Mouse (Mus musculus) CD4-positive, CD25-positive, alpha-beta regulatory T cell, adult 9 weeks (primary cell): Measurements from ENCODE around the gene Dnpep. TPM values are rescaled to one million over a fixed set of nuclear protein-coding genes. Genes with fewer than 3 reads are reported as not detected.

Experiments used
- polyA plus RNA-seq: library from polyadenylated mRNA; unstranded; fragments of 100-300 nt; shearing (Covaris generic); gene quantifications from one replicate; pipeline ENCODE4 v1.2.1, GENCODE M21; 2017

Gene Dnpep
- polyA plus RNA-seq, result 88.1 TPM

DNA sequence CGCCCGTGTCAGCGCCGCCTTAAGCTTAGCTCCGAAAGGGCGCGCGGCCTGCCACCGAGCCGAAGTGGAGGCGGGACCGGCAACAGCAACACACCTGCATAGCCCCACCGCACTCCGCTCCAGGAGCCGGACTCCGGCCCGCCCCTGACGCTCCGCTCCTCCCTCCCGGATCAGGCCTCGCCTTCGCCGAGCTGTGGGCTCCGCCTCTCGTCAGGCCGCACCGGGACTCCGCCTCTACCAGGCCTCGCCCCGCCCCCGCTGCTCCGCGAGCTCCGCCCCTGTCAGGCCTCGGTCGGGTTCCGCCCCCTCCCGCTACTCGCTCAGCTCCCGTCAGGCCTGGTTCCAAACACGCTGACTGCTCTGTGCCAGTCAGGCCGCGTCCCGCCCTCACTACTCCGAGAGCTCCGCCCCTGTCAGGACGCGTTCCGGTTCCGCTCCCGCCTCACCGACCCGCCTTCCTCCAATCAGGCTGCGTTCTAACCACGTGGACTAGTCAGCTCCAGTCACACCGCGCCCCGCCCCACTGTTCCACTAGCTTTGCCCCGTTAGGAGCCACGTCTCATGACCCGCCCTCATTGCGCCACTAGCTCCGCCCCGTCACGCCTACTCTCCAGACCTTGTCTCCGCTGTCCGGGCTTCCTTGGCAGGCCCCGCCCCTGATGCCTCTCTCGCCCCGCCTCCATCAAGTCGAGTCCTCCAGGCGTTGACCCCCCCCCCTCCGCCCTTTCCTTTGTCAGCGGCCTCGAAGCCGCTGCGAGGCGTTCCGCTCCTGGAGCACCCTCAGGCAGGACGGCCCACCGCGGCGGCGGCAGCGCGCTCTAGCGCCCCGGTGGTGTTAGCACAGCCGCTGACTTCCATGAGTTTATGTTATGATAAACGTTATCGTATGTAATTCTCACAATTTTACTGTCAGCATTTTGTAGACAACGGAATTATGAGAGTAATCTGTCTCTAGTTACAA is at the start of gene Dnpep:
Gene Dnpep, minus strand, starts transcription at position 750 of the 961 bp plus-strand sequence.

DNA sequence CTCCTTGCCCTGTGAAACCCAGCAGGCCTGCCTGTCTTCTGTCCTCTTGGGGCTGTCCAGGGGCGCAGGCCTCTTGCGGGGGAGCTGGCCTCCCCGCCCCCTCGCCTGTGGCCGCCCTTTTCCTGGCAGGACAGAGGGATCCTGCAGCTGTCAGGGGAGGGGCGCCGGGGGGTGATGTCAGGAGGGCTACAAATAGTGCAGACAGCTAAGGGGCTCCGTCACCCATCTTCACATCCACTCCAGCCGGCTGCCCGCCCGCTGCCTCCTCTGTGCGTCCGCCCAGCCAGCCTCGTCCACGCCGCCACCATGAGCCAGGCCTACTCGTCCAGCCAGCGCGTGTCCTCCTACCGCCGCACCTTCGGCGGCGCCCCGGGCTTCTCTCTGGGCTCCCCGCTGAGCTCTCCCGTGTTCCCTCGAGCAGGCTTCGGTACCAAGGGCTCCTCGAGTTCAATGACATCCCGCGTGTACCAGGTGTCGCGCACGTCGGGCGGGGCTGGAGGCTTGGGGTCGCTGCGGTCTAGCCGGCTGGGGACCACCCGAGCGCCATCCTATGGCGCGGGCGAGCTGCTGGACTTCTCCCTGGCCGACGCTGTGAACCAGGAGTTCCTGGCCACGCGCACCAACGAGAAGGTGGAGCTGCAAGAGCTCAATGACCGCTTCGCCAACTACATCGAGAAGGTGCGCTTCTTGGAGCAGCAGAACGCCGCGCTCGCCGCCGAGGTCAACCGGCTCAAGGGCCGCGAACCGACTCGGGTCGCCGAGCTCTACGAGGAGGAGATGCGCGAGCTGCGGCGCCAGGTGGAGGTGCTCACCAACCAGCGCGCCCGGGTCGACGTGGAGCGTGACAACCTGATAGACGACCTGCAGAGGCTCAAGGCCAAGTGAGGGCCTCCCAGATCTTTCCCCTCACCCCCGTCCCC is 42.6 kb upstream of the Dnpep start, which contains the start of gene Des:
Gene Des, plus strand, starts transcription at position 218 of the 920 bp plus-strand sequence.

DNA sequence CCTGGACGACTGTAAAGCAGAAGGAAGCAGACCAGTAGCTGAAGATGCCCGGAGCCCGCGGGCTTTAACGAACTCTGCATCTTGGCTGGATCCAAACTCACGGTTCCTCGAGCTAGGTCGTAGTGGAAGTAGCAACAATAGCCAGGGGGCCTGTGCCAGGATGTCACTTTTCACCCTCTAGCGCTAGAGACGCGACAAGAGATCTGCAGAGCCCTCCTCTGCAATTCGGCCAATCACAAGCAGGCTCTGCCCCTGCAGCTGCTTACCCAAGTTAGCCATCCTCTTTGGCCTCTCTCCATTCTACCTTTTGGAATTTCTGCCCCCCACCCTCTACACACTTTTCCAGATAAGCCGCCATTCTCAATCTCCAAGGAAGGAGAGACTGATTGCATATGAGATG is 39.6 kb downstream of the Dnpep start, which contains the start of gene Resp18:
Gene Resp18, minus strand, starts transcription at position 188 of the 400 bp plus-strand sequence.

DNA sequence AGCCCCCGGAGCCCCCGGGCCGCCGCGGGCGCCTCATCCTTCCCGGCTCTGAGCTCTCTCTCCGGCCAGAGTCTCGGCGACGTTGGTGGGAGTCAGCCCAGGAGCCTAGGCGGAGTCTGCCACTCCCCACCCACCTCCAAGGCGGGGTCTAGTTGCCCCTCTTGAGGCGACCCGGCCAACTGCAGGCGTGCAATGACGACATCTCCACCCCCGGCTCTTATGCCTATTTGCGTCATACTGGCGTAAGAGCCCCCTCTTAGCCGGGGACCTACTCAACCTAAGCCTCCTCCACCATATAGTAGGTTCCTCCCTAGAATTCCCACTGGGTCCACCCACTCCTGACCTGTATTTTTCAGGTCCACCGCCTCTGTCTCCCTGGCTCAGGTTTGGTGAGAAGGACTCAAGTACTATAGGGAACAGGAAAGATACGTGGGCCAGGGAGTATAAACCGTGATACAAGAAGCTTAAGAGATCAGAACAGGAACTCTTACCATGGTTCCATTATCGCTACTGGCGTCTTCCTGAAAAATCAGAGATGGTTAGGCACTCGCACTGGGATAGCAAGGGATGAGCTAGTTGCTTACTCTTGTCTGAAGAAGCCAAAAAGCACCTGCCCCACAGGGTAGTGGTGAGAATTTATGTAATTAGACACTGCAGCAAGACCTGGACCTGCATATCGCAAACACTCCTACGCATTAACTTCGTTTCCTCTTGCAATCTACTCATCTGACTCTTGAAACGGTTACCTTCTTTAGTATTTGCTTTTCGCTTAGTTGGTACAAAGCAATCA is 53.5 kb downstream of the Dnpep start, which contains the start of gene Ptprn:
Gene Ptprn, minus strand, starts transcription at position 412 of the 790 bp plus-strand sequence.

Other genes with a start within 250 kb of the Dnpep start
- gene Nhej1, start 192.8 kb downstream of the Dnpep start, polyA plus RNA-seq, result 9.8 TPM
- 0.42 TPM for gene Slc23a3, start 184.1 kb downstream of the Dnpep start, polyA plus RNA-seq
- gene Cnppd1, start 175.3 kb downstream of the Dnpep start, polyA plus RNA-seq, result 200 TPM
- 14.4 TPM for gene Retreg2, start 175.2 kb downstream of the Dnpep start, polyA plus RNA-seq
- gene Zfand2b, start 149.3 kb downstream of the Dnpep start, polyA plus RNA-seq, result 79.1 TPM
- gene Abcb6, start 137.6 kb downstream of the Dnpep start, polyA plus RNA-seq, result 8.7 TPM
- 49.9 TPM for gene Ankzf1, start 125.8 kb downstream of the Dnpep start, polyA plus RNA-seq
- 28.0 TPM for gene Atg9a, start 125.8 kb downstream of the Dnpep start, polyA plus RNA-seq
- 15.1 TPM for gene Glb1l, start 107.2 kb downstream of the Dnpep start, polyA plus RNA-seq
- gene Stk16, start 107.2 kb downstream of the Dnpep start, polyA plus RNA-seq, result 114 TPM
- gene Tuba4a, start 98.1 kb downstream of the Dnpep start, polyA plus RNA-seq, result 403 TPM
- gene A630095N17Rik, start 85.9 kb downstream of the Dnpep start, polyA plus RNA-seq, result 0.84 TPM
- 32.8 TPM for gene Dnajb2, start 81.6 kb downstream of the Dnpep start, polyA plus RNA-seq
- 0.15 TPM for gene Ptprn, start 53.5 kb downstream of the Dnpep start, polyA plus RNA-seq
- gene Resp18, start 39.6 kb downstream of the Dnpep start, polyA plus RNA-seq, result not detected
- gene Des, start 42.3 kb upstream of the Dnpep start, polyA plus RNA-seq, result not detected
- 0.42 TPM for gene Speg, start 57.3 kb upstream of the Dnpep start, polyA plus RNA-seq
- gene Gmppa, start 117.9 kb upstream of the Dnpep start, polyA plus RNA-seq, result 110 TPM
- not detected for gene Asic4, start 132.4 kb upstream of the Dnpep start, polyA plus RNA-seq
- 5.1 TPM for gene Chpf, start 161.3 kb upstream of the Dnpep start, polyA plus RNA-seq
- gene Tmem198, start 161.5 kb upstream of the Dnpep start, polyA plus RNA-seq, result 0.25 TPM
- gene Obsl1, start 188.5 kb upstream of the Dnpep start, polyA plus RNA-seq, result not detected
- not detected for gene Inha, start 189.1 kb upstream of the Dnpep start, polyA plus RNA-seq
- 32.3 TPM for gene Stk11ip, start 203.5 kb upstream of the Dnpep start, polyA plus RNA-seq
- 0.05 TPM for gene Slc4a3, start 228.3 kb upstream of the Dnpep start, polyA plus RNA-seq